Mouse (Mus musculus) heart, adult 9 months (tissue): ENCODE data around the gene Ahnak.
"Not testable (repeated sequence)": the region's sequence is repeated elsewhere in the genome, so short reads cannot be mapped to it uniquely, and the experiment has no call there.

Source experiments
- DNase-seq, 2 experiments: peaks; one replicate each; pipeline ENCODE4 v3.0.0; 2022; ENCODE audit warnings: low spot score in 2 of 2

Ahnak gene

DNA sequence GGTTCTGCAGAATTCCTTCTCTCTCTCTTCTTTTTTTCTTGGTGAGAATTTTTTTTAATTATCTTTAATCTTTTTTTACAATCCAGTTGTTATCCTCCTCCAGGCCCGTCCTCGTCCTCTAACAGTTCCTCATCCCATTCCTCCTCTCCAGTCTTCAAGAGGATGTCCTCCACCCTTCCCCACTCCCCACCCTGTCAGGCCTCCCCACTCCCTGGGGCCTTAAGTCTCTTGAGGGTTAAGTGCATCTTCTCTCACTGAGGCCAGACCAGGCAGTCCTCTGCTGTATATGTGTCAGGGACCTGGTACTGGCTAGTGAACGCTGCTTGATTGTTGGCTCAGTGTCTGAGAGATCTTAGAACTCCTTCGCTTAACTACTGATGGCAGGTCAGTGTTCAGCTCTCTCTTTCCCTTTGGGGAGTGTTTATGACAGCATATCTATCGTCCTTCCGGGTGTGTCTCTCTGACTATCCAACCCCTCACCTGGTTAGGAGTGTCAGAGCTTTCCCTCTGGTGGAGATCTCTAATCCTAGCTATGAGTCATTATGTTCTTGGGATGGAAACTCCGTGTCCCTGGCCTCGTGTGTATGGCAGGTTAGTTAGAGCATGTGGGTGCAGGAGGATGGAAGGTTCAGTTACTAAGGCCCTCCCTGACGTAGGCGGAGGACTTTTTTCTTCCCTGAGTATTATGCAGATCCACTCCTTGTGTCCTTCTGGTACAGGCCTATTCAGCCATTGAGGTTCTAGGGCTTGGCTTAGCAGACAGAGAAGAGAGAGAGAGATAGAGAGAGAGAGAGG is 5.9 kb downstream of the Ahnak start:
- no peak for DNase-seq

DNA sequence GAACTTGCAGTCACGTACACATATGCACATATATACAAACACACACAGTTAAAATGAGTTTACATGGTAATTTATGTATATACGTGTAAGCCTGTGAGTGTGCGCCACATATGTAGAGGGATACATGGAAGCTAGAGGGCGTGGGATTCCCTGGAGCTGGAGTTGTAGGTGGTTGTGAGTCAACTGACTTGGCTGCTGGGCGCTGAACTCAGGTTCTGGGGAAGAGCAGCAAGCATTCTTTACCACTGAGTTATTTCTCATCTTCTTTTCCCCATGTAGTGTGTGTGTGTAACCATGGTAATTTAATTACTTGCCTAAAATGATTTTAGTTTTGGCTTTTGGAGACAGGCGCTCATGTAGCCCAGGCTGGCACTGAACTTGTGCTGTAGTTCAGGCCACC is 7.5 kb downstream of the Ahnak start:
- no peak for DNase-seq

DNA sequence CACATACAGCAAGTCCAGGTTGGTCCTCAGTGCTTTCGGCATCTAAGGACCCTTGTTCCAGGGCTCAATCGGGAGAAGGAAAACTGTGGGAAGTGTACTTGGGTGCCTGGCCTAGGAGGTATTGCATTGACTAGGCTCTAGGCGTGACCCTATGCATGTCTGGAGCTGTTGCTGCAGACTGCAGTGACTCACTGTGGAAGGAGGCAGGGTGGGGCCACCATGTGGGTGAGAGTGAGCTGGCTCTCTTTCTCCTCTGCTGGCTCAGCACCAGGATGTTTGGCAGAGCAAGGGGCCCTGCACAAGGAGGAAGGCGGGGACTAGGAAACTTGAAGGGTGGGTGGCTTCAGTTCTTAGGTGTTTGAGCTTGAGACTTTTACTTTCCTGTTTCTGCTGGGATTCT is 8.5 kb downstream of the Ahnak start:
- peak; percentile 92 to 94 for DNase-seq

DNA sequence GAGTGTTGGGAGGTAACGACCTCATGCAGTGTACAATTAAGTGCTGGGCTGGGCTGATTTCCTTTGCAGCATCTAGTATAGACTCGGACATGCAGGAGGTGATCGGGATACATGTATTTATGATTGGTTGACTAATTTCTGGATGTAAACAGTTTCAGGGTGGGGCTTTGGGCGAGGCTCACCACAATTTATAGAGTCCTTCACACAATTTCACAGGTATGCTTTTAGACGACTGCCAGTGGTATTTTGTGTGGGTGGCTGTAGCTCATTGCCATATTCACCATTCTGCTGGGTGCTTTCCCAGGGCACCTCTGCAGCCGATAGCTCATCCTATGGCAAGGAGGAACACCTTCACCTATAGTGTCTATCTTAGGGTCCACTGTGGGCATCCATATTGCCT is 9.5 kb downstream of the Ahnak start:
- DNase-seq = no peak

DNA sequence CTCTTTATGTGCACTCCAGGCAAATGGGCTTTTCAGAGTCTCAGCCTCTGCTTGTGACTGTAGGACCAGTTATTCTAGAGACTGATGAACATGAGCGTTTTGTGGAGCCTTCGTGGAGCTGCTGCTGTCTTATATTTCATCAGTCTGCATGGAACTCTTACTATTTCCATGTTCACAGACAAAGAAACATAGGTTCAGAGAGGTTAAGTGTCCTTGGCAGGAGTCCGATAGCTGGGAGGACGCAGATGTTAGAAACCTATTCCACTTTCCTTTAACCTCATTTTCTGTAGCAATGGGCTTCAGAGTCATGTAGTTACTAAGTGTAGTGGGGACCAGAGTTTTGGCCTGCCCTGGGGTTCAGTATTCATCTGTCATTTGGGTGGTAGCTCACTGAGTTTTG is 10.1 kb downstream of the Ahnak start:
- DNase-seq = no peak

DNA sequence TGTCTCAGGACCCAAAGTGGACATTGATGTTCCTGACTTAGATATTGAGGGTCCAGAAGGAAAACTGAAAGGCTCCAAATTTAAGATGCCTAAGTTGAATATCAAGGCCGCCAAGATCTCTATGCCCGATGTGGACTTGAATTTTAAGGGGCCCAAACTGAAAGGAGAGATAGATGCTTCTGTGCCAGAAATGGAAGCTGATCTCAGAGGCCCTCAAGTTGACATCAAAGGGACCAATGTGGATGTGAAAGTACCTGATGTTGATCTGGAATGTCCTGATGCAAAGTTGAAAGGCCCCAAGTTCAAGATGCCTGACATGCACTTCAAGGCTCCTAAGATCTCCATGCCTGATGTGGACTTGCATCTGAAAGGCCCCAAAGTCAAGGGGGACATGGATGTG is 17.8 kb downstream of the Ahnak start:
- DNase-seq = not testable (repeated sequence)

DNA sequence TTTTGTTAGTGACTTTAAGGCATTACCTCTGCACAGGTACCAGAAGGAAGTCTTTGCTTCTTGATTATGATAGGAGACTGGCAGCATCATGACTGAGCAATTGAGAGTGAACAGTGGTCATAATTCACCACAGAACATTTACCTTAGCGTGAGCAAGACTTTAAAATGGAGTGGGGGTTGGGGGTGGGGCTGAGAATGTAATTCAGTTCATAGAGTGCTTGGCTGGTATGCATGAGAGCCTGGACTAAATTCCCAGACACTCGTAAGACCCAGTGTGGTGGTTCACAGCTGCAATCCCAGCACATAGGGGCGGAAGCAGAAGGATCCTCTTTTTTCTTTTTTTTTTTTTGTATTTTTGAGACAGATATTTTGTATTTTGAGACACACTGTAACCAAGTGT is 30.2 kb downstream of the Ahnak start:
- DNase-seq = no peak

DNA sequence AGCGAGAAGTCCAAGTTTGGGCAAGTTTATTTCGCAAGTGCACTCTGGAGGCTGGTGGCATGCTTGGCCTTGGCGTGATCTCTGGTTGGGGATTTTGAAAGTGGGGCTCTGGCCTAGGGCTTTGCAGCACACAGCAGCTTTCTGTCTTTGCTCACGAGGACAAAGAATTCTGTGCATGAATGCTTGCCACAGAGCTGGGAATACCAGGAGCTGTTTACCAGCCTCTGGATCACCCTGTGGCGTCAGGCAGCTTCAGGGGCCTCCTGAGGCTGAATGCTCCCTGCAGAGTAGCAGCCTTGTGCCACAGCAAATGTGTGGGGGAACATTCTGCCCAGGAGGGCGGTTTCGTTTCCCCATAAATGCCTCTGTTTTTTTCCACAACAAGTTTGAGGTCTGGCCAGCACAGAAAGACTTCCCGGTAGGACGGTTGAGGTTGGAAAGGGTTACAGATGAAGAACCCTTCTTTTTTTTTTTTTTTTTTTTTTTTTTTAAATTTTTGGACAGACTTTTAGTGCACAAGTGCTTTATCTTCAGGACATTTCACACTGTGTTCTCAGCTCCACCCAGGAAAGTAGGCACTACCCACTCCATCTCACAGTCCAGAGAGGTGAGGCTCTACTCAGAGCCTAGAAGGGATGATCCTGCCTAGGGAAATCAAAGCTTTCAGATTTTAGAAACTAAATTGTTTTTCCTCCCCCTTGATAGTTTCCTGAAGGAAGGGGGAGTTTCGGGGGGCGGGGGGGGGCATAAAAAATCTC is 34.1 kb downstream of the Ahnak start:
- DNase-seq = peak; percentile 61 to 70

DNA sequence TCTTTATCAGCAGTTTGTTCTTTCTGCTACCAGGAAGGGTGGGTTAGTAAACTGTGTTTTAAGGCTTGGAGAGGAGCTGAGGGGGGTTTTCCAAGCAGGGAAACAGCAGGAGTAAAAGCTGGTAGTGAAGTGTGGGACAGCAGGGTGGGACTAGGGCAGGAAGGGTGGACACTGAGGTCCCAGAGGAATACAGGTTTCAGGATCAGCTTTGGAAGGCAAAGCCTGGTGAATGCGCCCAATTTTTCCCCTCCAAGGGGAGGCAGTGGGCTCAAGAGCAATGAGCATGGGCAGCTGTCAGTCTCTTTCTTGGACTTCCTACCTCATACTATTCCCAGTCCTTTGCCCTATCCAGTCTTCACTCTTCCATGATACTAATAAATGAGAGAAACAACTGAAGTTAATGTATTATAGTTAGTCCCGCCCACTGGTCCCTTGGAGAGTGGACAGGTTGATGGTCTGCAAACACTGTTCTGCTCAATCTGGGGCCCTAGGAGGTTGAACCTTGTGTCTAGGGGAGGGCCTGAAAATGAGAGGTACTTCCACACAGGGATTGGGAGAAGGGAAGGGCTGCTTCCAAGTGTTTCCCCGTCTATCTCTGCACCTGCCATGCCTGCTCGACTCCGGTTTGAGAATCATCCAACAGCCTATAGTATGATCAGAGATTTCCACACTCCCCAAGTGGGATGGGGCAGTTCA is 36.6 kb downstream of the Ahnak start:
- no peak for DNase-seq

DNA sequence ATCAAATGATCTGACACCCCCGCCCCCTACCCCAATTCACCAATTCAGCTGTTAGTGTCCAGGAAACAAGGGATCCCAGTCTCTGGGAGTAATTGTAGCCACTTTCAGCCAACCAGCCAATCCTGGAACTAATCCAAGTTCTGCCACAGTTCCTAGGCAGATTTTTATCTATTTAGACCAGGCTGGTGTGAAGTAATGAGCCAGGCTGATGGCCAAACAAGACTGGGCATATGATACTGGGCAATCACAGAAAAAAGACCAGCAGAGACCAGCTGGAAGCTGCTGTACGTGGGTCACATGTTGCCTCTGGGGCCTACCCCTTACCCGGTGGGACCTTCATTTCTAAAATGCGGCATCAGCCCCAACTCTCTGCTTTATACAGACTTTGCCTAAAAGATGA is 37.5 kb downstream of the Ahnak start:
- DNase-seq = no peak

DNA sequence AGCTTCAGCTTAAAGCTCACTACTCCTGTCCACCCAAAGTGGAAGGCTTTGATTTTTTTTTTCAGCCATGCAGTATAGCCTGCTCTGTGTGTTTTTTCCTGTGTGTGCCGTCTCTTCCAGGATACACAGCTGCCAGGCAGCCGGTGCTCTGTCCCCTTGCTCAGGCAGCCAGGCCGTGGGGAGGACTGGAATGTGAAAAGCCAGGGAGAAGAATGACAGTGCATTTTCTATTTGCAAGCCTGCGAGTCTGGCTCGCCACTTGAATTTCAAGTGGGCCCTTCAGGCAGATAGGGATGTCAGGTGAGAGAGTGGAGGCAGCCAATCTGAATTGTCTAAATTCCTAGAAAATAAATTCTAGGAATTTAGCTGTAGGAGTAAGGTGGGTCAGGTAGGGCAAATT is 38.7 kb downstream of the Ahnak start:
- DNase-seq = peak; percentile 69 to 77

DNA sequence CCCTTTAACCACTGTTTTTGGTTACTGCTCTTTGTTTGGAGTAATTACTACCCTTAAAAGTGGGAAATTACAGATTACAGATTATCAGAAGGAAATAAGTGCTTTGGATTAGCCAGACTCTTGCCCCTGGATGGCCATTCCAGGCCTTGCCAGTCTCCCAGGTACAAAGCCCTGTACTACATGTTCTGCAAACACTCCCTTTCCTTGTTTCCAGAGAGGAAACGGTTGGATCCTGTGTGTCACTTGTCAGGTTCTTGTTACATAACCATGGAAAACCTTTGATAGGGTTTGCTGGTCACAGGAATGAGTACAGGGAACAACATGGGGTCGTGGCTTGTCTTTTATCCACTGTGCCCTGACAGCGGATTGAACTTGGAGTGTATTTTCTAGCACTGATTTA is 39.3 kb downstream of the Ahnak start:
- peak; percentile 41 to 70 for DNase-seq

DNA sequence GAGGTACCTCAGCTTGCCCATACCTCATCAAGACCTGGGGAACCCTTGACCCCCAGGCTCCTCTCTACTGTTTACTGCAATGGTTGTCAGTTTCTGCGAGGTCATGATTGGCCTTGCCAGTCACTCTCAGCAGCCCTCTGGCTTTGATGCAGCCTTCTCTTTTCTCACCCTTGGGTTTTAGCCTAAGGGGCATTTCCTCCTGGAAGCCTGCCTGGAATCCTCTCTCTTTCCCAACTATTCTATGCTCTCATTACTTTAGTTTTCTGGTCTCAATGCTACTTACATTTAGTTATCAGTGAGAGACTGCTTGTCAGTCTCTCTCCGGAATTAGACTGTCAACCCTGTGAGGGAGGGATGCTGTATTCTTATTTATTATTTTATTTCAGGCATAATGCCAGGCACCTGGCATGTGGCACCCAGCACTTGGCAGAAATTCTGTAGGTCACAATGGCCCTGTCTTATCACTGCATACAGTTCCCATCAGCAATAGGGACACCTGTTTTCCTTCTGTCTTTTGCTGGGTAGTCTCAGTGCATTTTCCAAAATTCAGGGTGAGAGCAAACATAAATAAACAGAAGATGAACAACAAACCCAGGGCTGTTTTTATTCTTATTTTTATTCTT is 40.7 kb downstream of the Ahnak start:
- DNase-seq = peak in 1 of 2 experiments; percentile 47

DNA sequence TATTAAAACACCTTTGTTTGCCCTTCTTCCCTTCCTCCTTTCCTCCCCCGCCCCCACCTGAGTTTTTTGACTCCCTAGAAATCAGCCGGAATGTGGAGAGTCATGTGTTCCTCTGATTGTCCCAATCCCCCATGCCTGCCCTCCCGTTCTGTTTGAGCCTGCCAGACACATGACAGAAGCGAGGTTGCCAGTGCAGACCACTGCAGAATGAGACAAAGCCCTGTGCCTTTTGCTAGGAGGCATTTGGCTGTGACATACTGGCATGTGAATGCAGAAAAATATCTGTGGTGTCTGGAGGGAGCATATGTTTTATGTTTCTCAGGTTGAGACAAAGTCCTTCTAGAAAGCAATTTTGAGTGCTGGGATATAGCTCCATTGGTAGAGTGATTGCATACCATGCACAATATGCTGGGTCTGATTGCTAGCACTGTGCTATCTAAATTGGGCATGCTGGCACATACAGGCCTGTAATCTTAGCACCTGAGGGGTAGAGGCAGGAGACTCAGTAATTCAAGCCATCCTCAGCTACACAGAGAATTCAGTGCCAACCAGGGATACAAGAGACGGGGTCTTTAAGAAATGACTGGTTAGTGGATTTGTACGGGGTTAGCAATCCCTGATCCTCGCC is 43.5 kb downstream of the Ahnak start:
- DNase-seq = no peak

DNA sequence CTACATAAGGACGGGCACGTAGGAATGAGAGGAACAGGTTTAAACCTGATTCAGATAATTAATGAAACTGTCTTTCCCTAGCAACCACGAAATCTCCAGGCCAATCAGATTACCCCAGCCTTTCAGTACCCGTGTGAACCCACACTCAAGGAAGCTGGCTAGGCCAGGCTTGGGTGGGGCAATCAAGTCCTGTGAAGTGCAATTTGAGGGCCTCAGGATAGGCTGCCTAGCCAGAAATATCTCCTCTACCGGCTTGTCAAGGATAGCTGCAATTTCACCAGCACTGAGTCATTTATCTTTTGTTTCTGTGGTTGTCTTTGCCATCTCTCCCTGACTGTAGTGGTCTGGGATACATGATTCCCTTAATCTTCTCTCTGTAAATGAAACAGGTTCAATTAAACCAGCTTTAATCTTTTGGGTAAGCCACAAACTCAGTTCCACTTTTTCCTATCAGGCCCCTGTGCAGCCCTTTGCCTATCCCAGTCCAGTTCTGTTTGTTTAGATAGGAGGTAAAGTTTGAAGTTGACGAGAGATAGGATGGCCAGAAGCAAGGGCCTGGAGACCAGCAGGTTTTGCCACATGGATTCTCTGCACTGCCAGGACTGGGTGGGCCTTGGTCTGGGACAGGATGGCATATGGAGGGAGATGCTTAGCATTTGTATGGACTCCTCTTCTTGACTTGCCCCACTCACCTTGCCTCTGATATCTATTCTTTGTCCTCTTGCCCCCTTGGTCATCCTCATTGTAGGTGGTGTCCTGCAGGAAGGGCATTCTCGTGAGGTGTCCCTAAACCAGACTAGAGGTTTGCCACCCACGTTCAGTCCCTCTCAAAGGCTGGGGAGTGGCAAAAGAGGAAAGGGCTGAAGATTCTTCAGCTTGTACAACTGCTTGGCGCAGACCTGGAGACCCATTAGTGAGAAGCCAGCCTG is 44.6 kb downstream of the Ahnak start:
- DNase-seq = peak in 1 of 2 experiments; percentile 30

DNA sequence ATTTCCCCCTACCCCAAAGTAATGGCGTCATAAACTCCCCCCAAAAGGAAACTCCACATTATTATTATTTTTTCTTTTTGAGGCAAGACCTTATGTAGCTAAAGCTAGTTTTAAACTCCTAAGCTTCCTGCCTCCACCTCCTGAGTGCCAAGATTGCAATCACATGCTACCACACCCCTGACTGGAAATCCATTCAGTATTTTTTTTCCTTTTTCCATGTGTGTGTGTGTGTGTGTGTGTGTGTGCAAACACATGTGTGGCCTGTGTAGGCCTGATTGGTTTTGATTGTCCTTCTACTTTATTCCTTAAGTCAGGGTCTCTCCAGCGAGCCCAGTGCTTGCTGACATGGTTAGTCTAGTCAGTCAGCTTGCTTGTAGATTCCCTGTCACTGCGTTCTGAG is 45.4 kb downstream of the Ahnak start:
- peak; percentile 34 to 50 for DNase-seq

DNA sequence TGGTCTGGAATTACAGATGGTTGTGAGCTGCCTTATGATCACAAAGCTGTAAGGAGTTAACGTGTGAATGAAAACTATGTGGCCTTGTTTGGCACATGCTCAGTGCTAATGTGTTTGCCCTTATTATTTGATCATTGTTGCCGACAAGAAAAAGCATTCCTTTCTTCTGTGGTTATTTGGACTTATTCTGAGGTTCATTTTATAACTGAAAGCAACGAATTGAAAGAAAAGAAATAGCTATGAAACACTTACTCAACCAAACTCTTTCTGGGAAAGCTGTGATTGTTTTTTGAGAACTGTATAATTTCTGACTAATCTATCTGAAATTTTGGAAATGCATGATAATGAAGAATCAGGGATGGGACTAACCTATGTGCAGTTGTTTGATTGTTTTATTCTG is 46.0 kb downstream of the Ahnak start:
- no peak for DNase-seq

DNA sequence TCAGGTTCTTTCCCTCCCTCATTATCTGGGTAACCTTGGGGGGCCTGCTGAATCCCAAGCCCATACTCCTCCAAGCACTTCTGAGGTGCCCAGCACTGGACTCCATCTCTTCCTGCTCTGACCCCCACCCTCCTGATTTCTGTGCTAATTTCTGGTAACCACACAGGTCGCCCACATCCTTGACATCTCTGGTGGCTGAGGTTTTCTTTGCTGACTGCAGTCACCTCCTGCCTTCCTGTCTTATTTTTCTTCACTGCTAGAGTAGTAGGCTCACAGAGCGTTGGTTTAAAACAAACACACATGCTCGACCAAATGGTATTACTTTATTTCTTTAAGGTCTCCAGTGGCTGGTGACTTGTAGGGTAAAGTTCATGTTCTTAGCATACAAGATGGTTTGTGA is 49.1 kb downstream of the Ahnak start:
- DNase-seq = no peak

DNA sequence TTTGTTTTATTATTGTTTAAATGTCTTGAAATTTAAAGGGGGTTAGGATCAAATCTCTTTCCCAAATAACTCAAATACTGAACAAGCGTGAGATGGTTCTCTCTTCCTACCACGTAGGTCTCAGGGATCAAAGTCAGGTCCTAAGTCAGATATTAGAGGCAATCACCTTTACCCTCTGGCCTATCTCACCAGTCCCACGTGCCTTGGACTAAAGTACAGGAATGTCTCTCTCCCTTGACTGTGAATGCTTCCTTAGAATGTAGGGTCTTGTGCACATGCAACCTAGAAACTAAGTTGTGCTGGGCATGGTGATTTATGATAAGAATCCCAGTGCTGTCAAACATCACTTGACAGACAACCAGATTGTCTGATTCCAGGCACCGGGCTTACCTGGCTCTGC is 50.2 kb downstream of the Ahnak start:
- no peak for DNase-seq

DNA sequence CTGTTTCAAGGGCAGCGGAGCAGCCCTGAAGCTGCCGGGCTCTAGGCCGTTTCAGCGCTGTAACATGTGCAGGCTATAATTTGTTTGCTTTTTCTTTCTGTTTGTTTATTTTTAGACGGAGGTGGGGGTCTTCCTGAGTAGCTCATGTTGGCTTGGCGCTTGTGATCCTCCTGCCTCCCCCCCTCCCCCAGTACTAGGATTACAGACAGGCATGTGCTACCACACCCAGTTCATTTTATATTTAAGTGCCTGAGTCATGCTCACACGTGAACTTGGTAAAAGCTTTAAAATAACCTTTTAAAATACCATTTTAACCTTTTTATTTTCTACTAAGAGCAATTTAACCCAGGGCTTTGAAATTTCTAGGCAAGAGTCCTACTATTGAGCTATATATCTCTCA is 50.8 kb downstream of the Ahnak start:
- DNase-seq = no peak

DNA sequence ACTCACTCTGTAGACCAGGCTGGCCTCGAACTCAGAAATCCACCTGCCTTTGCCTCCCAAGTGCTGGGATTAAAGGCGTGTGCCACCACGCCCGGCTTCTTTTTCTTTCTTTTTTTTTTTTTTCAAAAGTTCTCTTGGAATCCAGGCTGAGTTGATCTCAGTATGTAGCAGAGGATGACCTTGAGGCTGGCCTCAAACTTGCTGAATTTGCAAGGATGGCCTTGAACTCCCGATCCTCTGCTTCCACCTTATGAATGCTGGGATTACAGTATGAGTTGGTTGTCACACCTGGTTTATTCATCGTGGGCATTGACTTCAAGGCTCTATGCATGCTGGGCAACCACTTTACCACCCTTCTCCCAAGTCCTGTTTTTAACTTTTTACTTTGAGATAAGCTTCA is 51.6 kb downstream of the Ahnak start:
- no peak for DNase-seq
